Mouse (Mus musculus): ENCODE measurements around the gene Dhx58. TPM values are rescaled to one million over a fixed set of nuclear protein-coding genes. Genes with fewer than 3 reads are reported as not detected.

Dhx58 gene
- polyA plus RNA-seq, 1 experiment from 2014 or later = 2.6 TPM

- 44% methylated on average over 4 of the region's 4 CpGs for WGBS
- no peaks in the 10 kb centered on the region for H3K9me3 ChIP-seq (ENCODE audit: control insufficient read depth, low read length)
- TF ChIP-seq CTCF (IDR thresholded peaks at IDR 0.05; ENCODE audit: low read depth) (no peak), EP300 (optimal IDR thresholded peaks at IDR 0.05) (no peak)
- no peak overlapping the region; the same call in 1 of the 2 replicates for H3K9ac ChIP-seq (ENCODE audit: low read length)
- H3K27ac ChIP-seq (replicated peaks) = peak overlapping the region; percentile 58
- peaks cover 18% of the 10 kb centered on the region; the same call in 1 of the 2 replicates for H3K4me1 ChIP-seq (replicated peaks; ENCODE audit: control insufficient read depth, insufficient read depth)
- ATAC-seq (ENCODE audit: low FRiP score, low TSS enrichment) (no peak), DNase-seq (ENCODE audit: low spot score) (no peak)
- no peak overlapping the region for H3K4me2 ChIP-seq (replicated peaks; ENCODE audit: low read depth)
- no peak overlapping the region for H3K4me3 ChIP-seq (ENCODE audit: low read depth, low read length)
- H3K36me3 ChIP-seq (ENCODE audit: control insufficient read depth, insufficient read depth, low read length) = no peaks in the 10 kb centered on the region
- H3K27me3 ChIP-seq (ENCODE audit: control insufficient read depth, insufficient read depth, low read length) = no peaks in the 10 kb centered on the region
Measured at GRCm38 (mm10) chr11:100721254-100721653, 17.2 kb upstream of the Dhx58 start.

GRCm38 (mm10) chr11:100720345-100720744, 16.3 kb upstream of the Dhx58 start:
- Histone ChIP-seq H3K9me3 (ENCODE audit: control insufficient read depth, low read length) (no peaks in the 10 kb centered on the region), H3K9ac (ENCODE audit: low read length) (no peak overlapping the region), H3K27me3 (ENCODE audit: control insufficient read depth, insufficient read depth, low read length) (no peaks in the 10 kb centered on the region), H3K4me2 (replicated peaks; ENCODE audit: low read depth) (no peak overlapping the region), H3K4me1 (replicated peaks; ENCODE audit: control insufficient read depth, insufficient read depth) (peaks cover 18% of the 10 kb centered on the region; the same call in 1 of the 2 replicates), H3K4me3 (ENCODE audit: low read depth, low read length) (no peak overlapping the region), H3K27ac (replicated peaks) (peak overlapping the region; percentile 31; the same call in 1 of the 2 replicates), H3K36me3 (ENCODE audit: control insufficient read depth, insufficient read depth, low read length) (0 out of 2 replicates have a peak, but pooled peaks cover 3% of the 10 kb centered on the region)
- ATAC-seq (ENCODE audit: low FRiP score, low TSS enrichment) (no peak), DNase-seq (ENCODE audit: low spot score) (no peak)
- WGBS = 47% methylated on average over 5 of the region's 5 CpGs
- TF ChIP-seq EP300 (optimal IDR thresholded peaks at IDR 0.05) (no peak), CTCF (IDR thresholded peaks at IDR 0.05; ENCODE audit: low read depth) (no peak)

- 0 out of 2 replicates have a peak, but pooled peaks cover 3% of the 10 kb centered on the region for H3K36me3 ChIP-seq (ENCODE audit: control insufficient read depth, insufficient read depth, low read length)
- 71% methylated on average over 11 of the region's 11 CpGs for WGBS
- 0 out of 2 replicates have a peak overlapping the region, but pooled peaks have one; percentile 8 for H3K27ac ChIP-seq (replicated peaks)
- no peak for ATAC-seq (ENCODE audit: low FRiP score, low TSS enrichment)
- H3K27me3 ChIP-seq (ENCODE audit: control insufficient read depth, insufficient read depth, low read length) = no peaks in the 10 kb centered on the region
- TF ChIP-seq EP300 (optimal IDR thresholded peaks at IDR 0.05) (no peak), CTCF (IDR thresholded peaks at IDR 0.05; ENCODE audit: low read depth) (no peak)
- H3K9ac ChIP-seq (ENCODE audit: low read length) = no peak overlapping the region
- peaks cover 18% of the 10 kb centered on the region; the same call in 1 of the 2 replicates for H3K4me1 ChIP-seq (replicated peaks; ENCODE audit: control insufficient read depth, insufficient read depth)
- no peak overlapping the region for H3K4me3 ChIP-seq (ENCODE audit: low read depth, low read length)
- H3K9me3 ChIP-seq (ENCODE audit: control insufficient read depth, low read length) = no peaks in the 10 kb centered on the region
- no peak for DNase-seq (ENCODE audit: low spot score)
- no peak overlapping the region for H3K4me2 ChIP-seq (replicated peaks; ENCODE audit: low read depth)
Measured at GRCm38 (mm10) chr11:100719893-100720292, 15.8 kb upstream of the Dhx58 start.

- DNase-seq (ENCODE audit: low spot score) = no peak
- TF ChIP-seq CTCF (IDR thresholded peaks at IDR 0.05; ENCODE audit: low read depth) = no peak
- TF ChIP-seq EP300 (optimal IDR thresholded peaks at IDR 0.05) = no peak
- H3K9me3 ChIP-seq (ENCODE audit: control insufficient read depth, low read length) = no peaks in the 10 kb centered on the region
- no peak overlapping the region for H3K4me2 ChIP-seq (replicated peaks; ENCODE audit: low read depth)
- H3K27me3 ChIP-seq (ENCODE audit: control insufficient read depth, insufficient read depth, low read length) = no peaks in the 10 kb centered on the region
- H3K4me1 ChIP-seq (replicated peaks; ENCODE audit: control insufficient read depth, insufficient read depth) = peaks cover 20% of the 10 kb centered on the region
- no peak for ATAC-seq (ENCODE audit: low FRiP score, low TSS enrichment)
- H3K36me3 ChIP-seq (ENCODE audit: control insufficient read depth, insufficient read depth, low read length) = 0 out of 2 replicates have a peak, but pooled peaks cover 3% of the 10 kb centered on the region
- 0 out of 2 replicates have a peak overlapping the region, but pooled peaks have one; percentile 24 for H3K27ac ChIP-seq (replicated peaks)
- H3K4me3 ChIP-seq (ENCODE audit: low read depth, low read length) = no peak overlapping the region
- WGBS = 65% methylated on average over 3 of the region's 3 CpGs
- H3K9ac ChIP-seq (ENCODE audit: low read length) = no peak overlapping the region
Measured at GRCm38 (mm10) chr11:100719312-100719711, 15.2 kb upstream of the Dhx58 start.

GRCm38 (mm10) chr11:100718866-100719265, 14.8 kb upstream of the Dhx58 start:
- Histone ChIP-seq H3K4me3 (ENCODE audit: low read depth, low read length) (no peak overlapping the region), H3K4me2 (replicated peaks; ENCODE audit: low read depth) (no peak overlapping the region), H3K9ac (ENCODE audit: low read length) (no peak overlapping the region), H3K4me1 (replicated peaks; ENCODE audit: control insufficient read depth, insufficient read depth) (peaks cover 20% of the 10 kb centered on the region), H3K36me3 (ENCODE audit: control insufficient read depth, insufficient read depth, low read length) (0 out of 2 replicates have a peak, but pooled peaks cover 3% of the 10 kb centered on the region), H3K27me3 (ENCODE audit: control insufficient read depth, insufficient read depth, low read length) (no peaks in the 10 kb centered on the region), H3K27ac (replicated peaks) (0 out of 2 replicates have a peak overlapping the region, but pooled peaks have one; percentile 24), H3K9me3 (ENCODE audit: control insufficient read depth, low read length) (no peaks in the 10 kb centered on the region)
- ATAC-seq (ENCODE audit: low FRiP score, low TSS enrichment) (no peak), DNase-seq (ENCODE audit: low spot score) (no peak)
- WGBS = 73% methylated on average over 4 of the region's 4 CpGs
- TF ChIP-seq EP300 (optimal IDR thresholded peaks at IDR 0.05) (no peak), CTCF (IDR thresholded peaks at IDR 0.05; ENCODE audit: low read depth) (no peak)

- H3K27ac ChIP-seq (replicated peaks) = no peak overlapping the region
- no peak overlapping the region for H3K4me2 ChIP-seq (replicated peaks; ENCODE audit: low read depth)
- peaks cover 23% of the 10 kb centered on the region for H3K4me1 ChIP-seq (replicated peaks; ENCODE audit: control insufficient read depth, insufficient read depth)
- no peak overlapping the region for H3K9ac ChIP-seq (ENCODE audit: low read length)
- DNase-seq (ENCODE audit: low spot score) (no peak), ATAC-seq (ENCODE audit: low FRiP score, low TSS enrichment) (no peak)
- 85% methylated on average over 6 of the region's 7 CpGs for WGBS
- no peaks in the 10 kb centered on the region for H3K27me3 ChIP-seq (ENCODE audit: control insufficient read depth, insufficient read depth, low read length)
- H3K36me3 ChIP-seq (ENCODE audit: control insufficient read depth, insufficient read depth, low read length) = 0 out of 2 replicates have a peak, but pooled peaks cover 3% of the 10 kb centered on the region
- TF ChIP-seq CTCF (IDR thresholded peaks at IDR 0.05; ENCODE audit: low read depth) (no peak), EP300 (optimal IDR thresholded peaks at IDR 0.05) (no peak)
- H3K9me3 ChIP-seq (ENCODE audit: control insufficient read depth, low read length) = no peaks in the 10 kb centered on the region
- no peak overlapping the region for H3K4me3 ChIP-seq (ENCODE audit: low read depth, low read length)
Measured at GRCm38 (mm10) chr11:100718462-100718861, 14.4 kb upstream of the Dhx58 start.

All from stomach, postnatal 0 days (tissue).